Mouse (Mus musculus) brain, embryonic 14.5 days (tissue): ENCODE results near the gene Akip1.

Experiments
- CTCF ChIP-seq: fragments of 200-500 bp; IDR thresholded peaks from 2 replicates; pipeline ENCODE4 v1.5.1; 2012; ENCODE audit warnings: inconsistent platforms, mild to moderate bottlenecking, moderate library complexity, borderline replicate concordance; ENCODE audit not compliant: insufficient read depth, insufficient read length; ENCODE audit errors: extremely low read depth
- POLR2A ChIP-seq: fragments of 200-500 bp; IDR thresholded peaks from 2 replicates; pipeline ENCODE4 v1.6.1; 2012; ENCODE audit warnings: mild to moderate bottlenecking, inconsistent platforms, borderline replicate concordance; ENCODE audit not compliant: poor library complexity, insufficient read depth, insufficient read length, severe bottlenecking; ENCODE audit errors: extremely low read depth

DNA sequence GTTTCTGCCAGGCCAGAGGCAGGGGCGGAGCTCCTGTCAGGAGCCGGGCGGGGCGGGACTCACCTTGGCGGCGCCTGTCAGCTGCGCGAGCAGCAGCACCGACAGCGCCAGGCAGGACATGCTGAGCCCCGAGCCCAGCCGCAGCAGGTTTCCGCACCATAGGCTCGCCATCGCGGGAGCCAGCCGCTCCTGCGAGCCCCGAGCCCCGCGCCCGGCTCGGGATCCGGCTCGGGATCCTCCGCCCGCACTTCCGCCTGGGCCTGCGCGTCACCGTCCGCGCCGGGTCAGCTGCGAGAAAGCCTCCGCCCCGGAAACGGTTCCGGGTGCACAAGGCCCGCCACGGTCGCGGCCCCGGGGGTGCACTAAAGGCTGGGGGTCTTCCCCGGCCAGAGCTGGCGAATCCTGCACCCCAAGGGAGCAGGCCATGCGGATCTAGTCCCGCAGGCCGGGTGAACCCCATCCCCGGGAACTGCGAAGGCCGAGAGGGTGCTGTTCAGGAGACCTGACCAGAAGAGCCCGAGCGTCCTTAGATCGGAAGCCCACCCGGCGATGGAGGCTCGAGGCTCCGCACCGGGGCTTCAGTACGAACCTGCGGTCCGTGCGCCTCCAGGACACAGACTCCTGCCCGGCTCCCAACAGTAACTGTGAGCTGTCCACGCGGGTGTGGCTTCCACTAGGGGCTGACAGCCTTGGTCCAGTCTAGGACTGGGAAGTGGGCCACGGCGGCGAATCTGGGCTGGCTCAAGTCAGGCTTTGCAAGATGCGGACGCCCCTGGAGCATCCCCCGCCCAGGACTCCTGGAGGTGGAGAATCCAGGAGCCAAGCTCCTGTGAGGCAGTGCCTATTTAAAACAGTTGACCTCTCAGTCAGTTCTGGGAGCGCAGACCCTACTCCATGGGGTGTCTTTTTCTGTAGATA, 48.8 kb downstream of the Akip1 start, which contains the start of gene Tmem9b:
- TF ChIP-seq CTCF = no peak
- TF ChIP-seq POLR2A = peak; percentile 90
